Mouse (Mus musculus): ENCODE data around the gene Lbx1. TPM values are rescaled to one million over a fixed set of nuclear protein-coding genes. Genes with fewer than 3 reads are reported as not detected.
A peak's percentile ranks its signal among the peaks of the same experiment; 100 is the strongest.

The Lbx1 gene
- total RNA-seq (2022): not detected

GRCm38 (mm10) chr19:45235766-45236362 is at the start of gene Lbx1:
TSS of gene Lbx1 (minus strand) at chr19:45235812.
- no peak for DNase-seq (ENCODE audit: low spot score in 2 of 2)

GRCm38 (mm10) chr19:45283302-45283701 is 47.7 kb upstream of the Lbx1 start:
- DNase-seq (ENCODE audit: low spot score in 2 of 2): peak in 1 of 2 experiments; percentile 67

- no peak for DNase-seq (ENCODE audit: low spot score in 2 of 2)
Observed at GRCm38 (mm10) chr19:45276196-45276595, 40.6 kb upstream of the Lbx1 start.

GRCm38 (mm10) chr19:45271986-45272385 is 36.4 kb upstream of the Lbx1 start:
- no peak for DNase-seq (ENCODE audit: low spot score in 2 of 2)

GRCm38 (mm10) chr19:45262995-45263394 is 27.4 kb upstream of the Lbx1 start:
- no peak for DNase-seq (ENCODE audit: low spot score in 2 of 2)

GRCm38 (mm10) chr19:45257414-45258326 is 22.1 kb upstream of the Lbx1 start:
- no peak for DNase-seq (ENCODE audit: low spot score in 2 of 2)

- DNase-seq (ENCODE audit: low spot score in 2 of 2): no peak
Observed at GRCm38 (mm10) chr19:45254806-45255205, 19.2 kb upstream of the Lbx1 start.

GRCm38 (mm10) chr19:45252436-45252835 is 16.8 kb upstream of the Lbx1 start:
- no peak for DNase-seq (ENCODE audit: low spot score in 2 of 2)

GRCm38 (mm10) chr19:45248691-45249090 is 13.1 kb upstream of the Lbx1 start:
- DNase-seq (ENCODE audit: low spot score in 2 of 2): peak in 1 of 2 experiments; percentile 34

GRCm38 (mm10) chr19:45243918-45244700 is 8.5 kb upstream of the Lbx1 start:
- DNase-seq (ENCODE audit: low spot score in 2 of 2): no peak

- no peak for DNase-seq (ENCODE audit: low spot score in 2 of 2)
Observed at GRCm38 (mm10) chr19:45243264-45243602, 7.6 kb upstream of the Lbx1 start.

- DNase-seq (ENCODE audit: low spot score in 2 of 2): no peak
Observed at GRCm38 (mm10) chr19:45242348-45243263, 7.0 kb upstream of the Lbx1 start.

GRCm38 (mm10) chr19:45242017-45242347 is 6.4 kb upstream of the Lbx1 start:
- DNase-seq (ENCODE audit: low spot score in 2 of 2): no peak

GRCm38 (mm10) chr19:45240026-45240425 is 4.4 kb upstream of the Lbx1 start:
- DNase-seq (ENCODE audit: low spot score in 2 of 2): no peak

- DNase-seq (ENCODE audit: low spot score in 2 of 2): no peak
Observed at GRCm38 (mm10) chr19:45239191-45239590, 3.6 kb upstream of the Lbx1 start.

- no peak for DNase-seq (ENCODE audit: low spot score in 2 of 2)
Observed at GRCm38 (mm10) chr19:45237665-45238209, 2.1 kb upstream of the Lbx1 start.

GRCm38 (mm10) chr19:45237099-45237498 is 1.5 kb upstream of the Lbx1 start:
- no peak for DNase-seq (ENCODE audit: low spot score in 2 of 2)

GRCm38 (mm10) chr19:45236363-45236942 is 841 bp upstream of the Lbx1 start:
- DNase-seq (ENCODE audit: low spot score in 2 of 2): no peak

- no peak for DNase-seq (ENCODE audit: low spot score in 2 of 2)
Observed at GRCm38 (mm10) chr19:45235331-45235741, 276 bp downstream of the Lbx1 start.

GRCm38 (mm10) chr19:45234771-45235231 is 811 bp downstream of the Lbx1 start:
- no peak for DNase-seq (ENCODE audit: low spot score in 2 of 2)

Data from left cerebral cortex, adult 8-10 months (tissue).